Mouse (Mus musculus) lung, postnatal 0 days (tissue): ENCODE results near the gene Abtb2.

Source experiments
- CTCF ChIP-seq: IDR thresholded peaks from 2 replicates; pipeline ENCODE4 v1.5.1; 2016; ENCODE audit warnings: antibody characterized with exemption, mild to moderate bottlenecking
- EP300 ChIP-seq: IDR thresholded peaks from 2 replicates; pipeline ENCODE4 v1.6.1; 2016; ENCODE audit warnings: antibody characterized with exemption, mild to moderate bottlenecking, control low read depth

- no peak for TF ChIP-seq CTCF
- no peak for TF ChIP-seq EP300
These were observed 164.9 kb downstream of the Abtb2 start for GRCm38 (mm10) chr2:103730999-103731398.
